Mouse (Mus musculus) spleen, postnatal 14 days (tissue): ENCODE results near the gene Msi1.
"Not testable (repeated sequence)": the region's sequence is repeated elsewhere in the genome, so short reads cannot be mapped to it uniquely, and the experiment has no call there.

Experiments
- DNase-seq, 2 experiments: peaks; one replicate each; pipeline ENCODE4 v3.0.0; 2021 to 2022; ENCODE audit warnings: low spot score in 2 of 2

Gene Msi1

DNA sequence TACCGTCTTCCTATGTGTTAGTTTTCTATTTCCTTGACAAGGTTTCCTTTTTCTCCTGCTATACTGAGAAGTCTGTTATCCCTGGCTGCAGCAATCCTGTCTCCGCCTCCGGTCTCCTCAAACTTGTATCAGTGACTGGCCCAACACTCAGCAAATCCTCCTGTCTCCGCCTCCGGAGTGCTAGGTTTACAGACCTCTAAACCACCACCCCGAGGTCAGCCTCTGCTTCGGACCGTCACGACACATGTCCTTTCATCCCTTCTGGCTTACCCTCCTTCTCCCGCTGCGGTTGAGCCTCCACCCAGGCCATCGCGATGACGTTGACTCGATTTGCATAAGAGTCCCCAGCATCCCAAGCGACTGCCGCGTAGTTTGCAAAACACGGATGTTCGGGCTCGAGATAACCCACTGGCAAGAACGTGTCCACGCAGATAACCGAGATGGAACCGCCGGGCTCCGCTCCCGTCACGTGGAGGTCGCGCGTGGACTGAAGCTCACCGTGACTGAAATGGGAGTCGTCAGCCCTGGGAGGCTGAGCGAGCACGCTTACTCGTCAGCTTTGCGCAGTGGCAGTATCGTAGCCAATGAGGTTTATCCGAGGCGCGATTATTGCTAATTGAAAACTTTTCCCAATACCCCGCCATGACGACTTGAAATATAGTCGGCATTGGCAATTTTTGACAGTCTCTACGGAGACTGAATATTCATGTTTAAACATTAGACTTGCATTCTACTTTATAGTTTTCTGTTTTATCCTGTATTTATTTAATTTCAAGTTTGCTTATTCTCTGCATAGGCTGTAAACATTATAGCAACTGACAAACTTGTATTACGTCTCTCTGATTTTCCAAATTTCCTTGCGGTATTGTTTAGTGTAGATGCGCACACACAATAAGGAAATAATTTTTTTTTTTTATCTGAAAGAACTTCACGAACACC, 60.6 kb downstream of the Msi1 start:
- peak; percentile 73 to 83 for DNase-seq

- no peak for DNase-seq
These were observed 61.2 kb downstream of the Msi1 start for GRCm38 (mm10) chr5:115490638-115491000.

GRCm38 (mm10) chr5:115491076-115491475, 61.7 kb downstream of the Msi1 start:
- no peak for DNase-seq

DNA sequence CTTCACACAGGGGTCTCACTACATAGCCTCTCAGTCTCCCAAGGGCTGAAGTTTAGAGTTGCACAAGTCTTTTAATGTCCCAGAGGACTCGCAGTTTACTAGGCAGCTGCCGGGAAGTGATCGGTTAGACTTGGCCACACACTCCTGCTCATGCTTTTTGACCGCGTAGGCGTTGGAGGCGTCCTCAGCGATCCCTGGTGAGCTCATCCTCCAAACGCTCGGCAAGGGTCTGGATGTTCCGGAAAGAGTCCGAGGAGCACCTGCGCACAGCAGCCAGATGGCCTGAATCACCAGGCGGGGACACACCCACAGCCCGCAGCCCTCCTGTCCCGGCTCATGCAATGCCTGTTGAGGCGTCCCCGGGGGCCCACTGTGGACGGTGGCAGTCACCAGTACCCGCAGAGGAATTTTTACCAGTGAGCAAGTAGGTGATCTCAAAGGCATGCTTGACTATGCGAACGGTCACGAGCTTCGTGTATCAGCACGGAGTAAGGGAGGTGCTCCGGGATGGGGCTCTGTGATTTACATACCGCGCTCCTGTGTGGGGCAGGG, 62.4 kb downstream of the Msi1 start:
- no peak for DNase-seq

DNA sequence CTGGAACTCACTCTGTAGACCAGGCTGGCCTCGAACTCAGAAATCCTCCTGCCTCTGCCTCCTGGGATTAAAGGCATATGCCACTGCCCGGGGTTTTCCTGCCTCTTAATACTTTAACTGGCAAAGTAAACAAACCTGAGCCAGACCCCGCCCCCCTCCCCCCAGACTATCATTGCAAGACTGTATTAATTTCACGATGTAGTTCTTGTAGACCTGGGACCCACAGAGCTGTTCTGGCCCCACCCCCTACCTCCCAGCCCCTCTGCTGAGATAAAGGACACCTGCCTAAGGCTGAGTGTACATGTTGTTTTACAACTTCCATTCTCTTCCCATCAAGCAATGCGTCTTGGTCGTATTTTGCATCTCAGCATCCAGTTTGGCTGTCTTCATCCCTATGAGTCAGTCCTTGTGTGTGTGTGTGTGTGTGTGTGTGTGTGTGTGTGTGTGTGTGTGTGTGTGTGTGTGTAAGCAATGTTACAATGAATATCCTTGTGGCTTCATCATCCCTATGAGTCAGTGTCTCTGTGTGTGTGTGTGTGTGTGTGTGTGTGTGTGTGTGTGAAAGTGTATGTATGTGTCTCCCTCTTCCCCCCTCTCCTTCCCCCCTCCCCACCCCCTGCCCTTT, 63.4 kb downstream of the Msi1 start:
- DNase-seq = no peak

DNA sequence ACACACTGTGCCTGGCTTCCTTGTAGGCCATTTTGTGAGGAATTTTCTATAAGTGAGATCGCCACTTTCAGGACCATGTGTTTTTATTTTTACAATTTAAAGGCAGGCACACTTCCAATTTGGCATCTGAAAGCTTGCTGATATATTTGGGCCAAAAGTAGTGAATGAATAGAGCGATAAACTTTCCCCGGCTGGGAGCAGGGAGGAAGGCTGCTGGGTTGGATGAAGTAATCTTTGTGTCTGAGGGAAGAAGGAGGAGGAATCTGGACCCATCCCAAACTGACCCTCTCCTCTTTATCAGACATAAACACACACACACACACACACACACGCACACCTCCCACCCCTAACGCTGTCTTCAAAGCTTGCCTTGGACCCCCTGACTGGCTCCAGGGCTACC, 64.0 kb downstream of the Msi1 start:
- DNase-seq = no peak

DNA sequence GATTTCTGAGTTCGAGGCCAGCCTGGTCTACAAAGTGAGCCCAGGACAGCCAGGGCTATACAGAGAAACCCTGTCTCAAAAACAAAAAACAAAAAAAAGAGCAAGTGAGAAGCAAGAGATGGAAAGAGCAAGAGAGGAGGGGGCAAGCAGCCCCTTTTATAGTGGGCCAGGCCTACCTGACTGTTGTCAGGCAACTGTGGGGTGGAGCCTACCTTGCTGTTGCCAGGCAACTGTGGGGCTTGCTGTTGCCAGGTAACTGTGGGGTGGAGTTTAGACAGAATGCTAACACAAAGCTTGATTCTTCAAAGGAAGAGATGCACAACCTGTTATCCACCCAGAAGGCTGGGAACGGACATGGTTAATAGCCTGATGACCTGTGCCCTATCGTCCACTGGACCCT, 66.2 kb downstream of the Msi1 start:
- not testable (repeated sequence) for DNase-seq

DNA sequence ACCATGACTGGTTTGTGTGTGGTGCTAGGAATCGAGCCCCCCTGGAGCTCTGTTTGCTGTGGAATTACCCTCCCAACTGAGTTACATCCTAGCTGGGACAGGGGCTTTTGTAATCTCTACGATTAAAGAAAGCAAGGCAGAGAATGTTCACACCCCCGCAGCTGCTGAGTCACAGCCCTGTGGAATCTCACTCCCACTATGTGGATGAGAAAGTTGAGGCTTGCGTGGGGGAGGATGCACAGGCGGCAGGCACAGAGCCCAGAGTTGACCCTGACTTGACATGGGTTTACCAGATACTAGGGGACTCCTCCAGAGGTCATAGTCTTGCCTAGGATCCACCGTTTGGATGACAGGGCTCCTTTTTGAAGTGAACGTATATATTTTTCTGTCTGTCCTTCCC, 67.6 kb downstream of the Msi1 start:
- no peak for DNase-seq

GRCm38 (mm10) chr5:115498307-115499240, 69.2 kb downstream of the Msi1 start:
- DNase-seq = no peak

- DNase-seq = no peak
These were observed 71.1 kb downstream of the Msi1 start for GRCm38 (mm10) chr5:115500383-115500935.

DNA sequence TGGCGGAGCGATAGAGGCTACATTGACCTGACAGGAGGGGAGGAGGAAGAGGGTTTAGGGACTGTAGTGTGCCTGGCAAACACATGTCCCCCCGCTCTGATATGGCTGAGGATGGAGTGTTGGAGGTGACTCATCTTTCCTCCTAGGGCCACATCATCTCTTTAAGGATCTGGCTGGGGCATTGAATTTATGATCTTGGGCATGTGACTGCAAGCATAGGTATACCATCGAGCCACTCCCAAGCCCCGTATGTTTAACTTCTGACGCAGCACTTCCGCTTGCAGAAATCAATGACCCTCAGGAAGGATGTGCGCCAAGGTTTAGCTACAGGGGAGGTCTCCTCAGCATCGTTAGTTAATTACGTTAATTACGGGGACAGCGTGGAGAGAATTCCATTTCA, 73.6 kb downstream of the Msi1 start:
- DNase-seq = no peak
